Mouse (Mus musculus) lung, adult 2 months (tissue): ENCODE measurements around the gene Tmem156.

Experiments used
- CTCF ChIP-seq: fragments of 200-500 bp; IDR thresholded peaks from 2 replicates; pipeline ENCODE4 v1.5.1; 2011; ENCODE audit warnings: mild to moderate bottlenecking, low read length, control low read depth; ENCODE audit not compliant: insufficient read depth
- POLR2A ChIP-seq: fragments of 200-500 bp; IDR thresholded peaks from 2 replicates; pipeline ENCODE4 v1.6.1; 2011; ENCODE audit warnings: low read depth, mild to moderate bottlenecking, control low read depth, low read length, borderline replicate concordance; ENCODE audit errors: extremely low read depth

DNA sequence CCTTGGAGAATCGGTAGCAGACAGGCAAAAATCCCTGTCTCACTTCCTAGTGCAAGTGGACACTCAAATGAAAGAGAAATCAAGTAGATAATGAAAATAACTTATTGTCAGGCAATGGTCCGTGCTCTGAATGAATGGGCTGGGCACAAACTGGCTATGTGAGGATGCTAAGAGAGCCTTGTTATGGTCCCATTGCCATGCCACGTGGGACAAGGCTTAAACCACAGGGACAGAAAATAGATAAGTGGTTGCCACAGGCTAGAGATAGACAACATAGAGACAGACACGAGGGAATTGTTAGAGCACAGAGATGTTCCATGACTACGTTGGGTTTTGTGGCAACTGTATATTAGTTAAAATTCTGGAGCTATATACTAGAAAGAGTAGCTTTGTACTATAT lies 9.3 kb upstream of the Tmem156 start:
- TF ChIP-seq POLR2A (no peak), CTCF (no peak)
